Mouse (Mus musculus): Measurements from ENCODE around the gene Tnnc2.

Tnnc2 gene

DNA sequence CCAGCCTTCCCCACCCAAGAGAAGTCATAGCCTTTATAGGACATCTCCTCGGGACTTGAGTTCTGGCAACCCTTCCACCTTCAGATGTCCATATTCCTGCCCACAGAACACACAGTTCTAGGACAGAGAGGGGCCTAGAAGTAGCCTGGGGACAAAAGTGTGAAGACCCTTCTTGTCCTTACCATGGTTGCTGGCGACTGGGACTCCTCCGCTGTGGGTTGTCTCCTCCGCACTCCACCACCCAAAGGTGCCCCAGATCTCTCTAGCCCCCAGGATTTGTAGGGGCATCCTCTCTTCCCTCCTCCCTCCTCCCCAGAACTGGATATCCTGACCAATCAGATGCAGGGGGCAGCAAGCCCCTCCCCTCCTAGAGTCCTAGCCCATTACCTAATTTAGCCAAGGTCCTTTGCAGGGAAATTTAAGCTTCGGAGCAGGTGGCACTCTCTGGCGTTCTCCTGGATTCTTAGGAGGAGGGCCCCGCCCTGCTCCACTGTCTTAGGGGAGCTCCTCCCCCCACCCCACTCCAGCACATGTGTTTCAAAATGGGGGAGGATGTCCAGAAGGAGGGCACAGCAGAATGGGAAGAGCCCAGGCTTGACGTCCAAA, at the start of gene Tnnc2:
Gene Tnnc2 (minus strand): TSS at position 487 of the 606 bp plus-strand sequence.
- no peak for DNase-seq (ENCODE audit: low spot score)

DNA sequence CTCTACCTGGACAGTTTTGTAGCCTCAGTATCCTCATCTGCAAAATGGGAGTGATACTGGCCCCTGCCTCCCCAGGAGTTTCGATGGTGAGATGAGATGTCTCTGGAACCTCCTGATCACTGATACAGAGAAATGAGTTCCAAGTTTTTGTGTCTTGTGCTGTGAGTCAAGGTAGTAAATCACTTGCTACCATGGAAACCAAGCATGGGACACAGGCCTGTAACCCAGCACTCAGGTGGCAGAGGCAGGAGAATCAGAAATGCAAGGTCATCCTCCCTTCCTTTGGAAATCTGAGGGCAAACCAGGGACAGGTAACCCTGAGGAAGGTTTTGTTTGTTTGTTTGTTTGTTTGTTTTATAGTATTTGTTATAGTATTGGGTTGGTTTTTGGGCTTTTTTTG, 49.3 kb upstream of the Tnnc2 start:
- DNase-seq (ENCODE audit: low spot score) = no peak

DNA sequence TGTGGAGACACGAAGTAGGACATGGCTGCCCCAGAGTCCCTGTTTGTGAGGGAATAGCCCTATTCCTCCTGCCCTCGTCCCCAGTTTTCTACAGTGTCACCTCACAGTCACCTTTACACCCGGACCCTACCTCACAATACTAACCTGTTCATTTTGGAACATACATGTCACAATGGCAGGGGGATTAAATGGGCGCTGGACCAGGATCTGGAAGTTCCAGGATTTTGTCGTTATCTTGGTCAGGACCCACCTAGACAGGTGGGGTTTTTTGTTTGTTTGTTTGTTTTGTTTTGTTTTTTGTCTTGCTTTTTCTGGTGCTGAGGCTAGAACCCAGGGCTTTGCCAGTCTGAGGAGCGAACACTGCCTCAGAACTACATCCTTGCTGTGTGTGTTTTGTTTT, 48.7 kb upstream of the Tnnc2 start, which contains the start of gene Spata25:
Gene Spata25 (minus strand): TSS at position 101 of the 400 bp plus-strand sequence.
- DNase-seq (ENCODE audit: low spot score) = no peak

DNA sequence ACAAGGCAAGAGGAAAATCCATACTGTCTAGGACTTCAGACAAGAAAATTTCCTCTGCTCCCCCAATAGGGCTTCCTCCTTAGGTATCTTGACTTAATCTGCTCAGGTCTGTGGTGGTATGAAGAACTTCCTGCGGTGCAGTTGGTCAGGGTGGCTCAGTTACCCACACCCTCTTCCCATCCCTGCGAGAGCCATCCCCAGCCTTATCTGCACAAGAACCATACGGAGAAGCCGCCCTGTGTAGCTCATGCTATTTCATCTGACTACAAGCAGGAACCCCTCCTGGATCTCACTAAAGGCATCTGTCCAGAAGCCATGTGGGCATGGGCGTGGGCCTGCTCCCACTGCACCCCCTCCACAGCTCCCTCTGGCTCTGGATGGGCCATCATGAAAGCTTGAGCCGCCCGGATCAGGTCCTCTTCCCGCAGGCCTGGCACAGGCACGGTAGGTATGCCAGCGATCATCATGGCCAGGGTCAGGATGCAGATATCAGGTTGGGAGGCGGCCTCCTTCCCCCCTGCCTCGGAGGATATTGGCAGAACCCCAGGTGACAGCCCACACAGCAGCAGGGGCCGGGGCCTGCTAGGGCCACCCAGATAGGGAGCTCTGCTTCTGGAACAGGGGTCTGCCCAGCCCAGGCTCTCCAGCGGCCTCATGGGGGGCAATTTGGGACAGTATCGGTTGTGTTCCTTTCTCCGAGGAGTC, 47.5 kb upstream of the Tnnc2 start:
- no peak for DNase-seq (ENCODE audit: low spot score)

DNA sequence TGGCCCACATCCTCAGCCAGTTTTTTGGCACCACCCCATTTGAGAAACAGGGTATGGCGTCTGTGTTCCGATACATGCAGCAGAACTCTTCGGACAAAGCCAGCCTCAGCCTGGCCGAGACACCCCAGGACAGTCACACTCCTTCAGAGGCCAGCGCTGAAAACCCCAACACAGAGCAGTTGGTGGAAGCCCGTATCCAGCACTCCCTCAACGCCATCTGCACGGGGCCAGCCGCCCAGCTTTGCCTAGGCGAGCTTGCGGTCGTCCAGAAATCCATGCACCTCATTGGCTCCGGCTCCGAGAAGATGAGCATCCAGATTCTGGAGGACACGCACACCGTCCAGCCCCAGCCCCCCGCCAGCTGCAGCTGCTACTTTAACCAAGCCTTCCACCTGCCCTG, 45.8 kb upstream of the Tnnc2 start:
- DNase-seq (ENCODE audit: low spot score) = no peak

DNA sequence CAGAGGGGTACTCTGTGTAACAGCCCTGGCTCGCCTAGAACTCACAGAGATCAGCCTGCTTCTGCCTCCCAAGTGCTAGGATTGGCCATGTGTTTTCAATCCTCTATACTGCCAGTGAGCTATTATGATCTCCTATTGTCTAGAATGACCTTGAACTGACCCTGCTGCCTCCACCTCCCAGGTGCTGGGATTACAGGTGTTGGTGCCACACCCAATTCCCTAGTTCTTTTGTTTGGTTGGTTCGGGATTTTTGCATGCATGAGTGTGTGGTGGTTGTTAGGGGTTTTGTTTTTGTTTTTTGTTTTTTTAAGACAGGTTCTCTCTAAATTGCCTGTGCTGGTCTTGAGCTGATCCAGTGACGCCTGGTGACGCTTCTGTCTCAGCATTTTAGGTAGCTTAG, 44.2 kb upstream of the Tnnc2 start:
- no peak for DNase-seq (ENCODE audit: low spot score)

DNA sequence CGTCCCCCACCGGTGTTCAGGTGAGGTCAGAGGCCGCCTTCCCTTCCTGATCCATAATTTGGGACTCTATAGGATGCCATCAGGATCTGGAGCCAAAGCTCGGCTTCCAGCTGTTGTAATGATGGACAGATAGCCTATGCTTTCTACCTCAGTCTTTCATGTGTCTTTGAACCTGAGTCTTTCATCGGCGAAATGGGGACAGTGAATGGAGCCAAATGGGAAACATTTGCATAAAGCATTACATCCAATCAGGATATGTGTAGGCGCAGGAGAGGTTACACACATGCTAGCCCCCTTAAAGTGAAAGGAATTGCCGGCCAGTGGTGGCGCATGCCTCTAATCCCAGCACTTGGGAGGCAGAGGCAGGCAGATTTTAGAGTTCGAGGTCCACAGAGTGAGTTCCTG, 43.4 kb upstream of the Tnnc2 start:
- DNase-seq (ENCODE audit: low spot score) = peak; percentile 65

DNA sequence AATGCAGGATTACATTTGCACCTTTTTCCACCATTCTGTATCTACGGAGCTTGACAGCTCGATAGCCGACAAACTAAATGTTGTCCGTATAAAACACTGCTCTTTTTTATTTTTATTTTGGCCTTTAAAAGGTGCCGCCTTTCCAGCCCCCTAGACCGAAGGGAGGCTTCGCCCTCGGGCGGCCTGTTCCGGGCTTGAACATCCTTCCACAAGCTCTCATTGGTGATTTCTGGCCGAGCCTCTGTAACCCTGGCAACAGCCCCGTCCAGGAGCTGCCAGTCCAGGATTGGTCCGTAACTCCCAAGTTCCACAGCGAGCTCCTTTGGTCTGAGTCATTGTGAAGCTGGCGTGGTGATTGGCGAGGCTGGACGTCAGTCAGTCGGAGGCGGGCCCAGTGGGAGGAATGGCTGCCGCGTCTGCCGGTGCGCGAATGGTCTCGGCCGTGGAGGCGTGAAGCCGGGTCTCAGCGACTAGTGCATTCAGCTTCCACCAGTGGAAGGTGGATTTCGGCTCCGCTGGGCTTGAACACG, 42.9 kb upstream of the Tnnc2 start, which contains the start of gene Zswim1:
Gene Zswim1 (plus strand): TSS at position 51 of the 530 bp plus-strand sequence.
- DNase-seq (ENCODE audit: low spot score) = peak; percentile 100

DNA sequence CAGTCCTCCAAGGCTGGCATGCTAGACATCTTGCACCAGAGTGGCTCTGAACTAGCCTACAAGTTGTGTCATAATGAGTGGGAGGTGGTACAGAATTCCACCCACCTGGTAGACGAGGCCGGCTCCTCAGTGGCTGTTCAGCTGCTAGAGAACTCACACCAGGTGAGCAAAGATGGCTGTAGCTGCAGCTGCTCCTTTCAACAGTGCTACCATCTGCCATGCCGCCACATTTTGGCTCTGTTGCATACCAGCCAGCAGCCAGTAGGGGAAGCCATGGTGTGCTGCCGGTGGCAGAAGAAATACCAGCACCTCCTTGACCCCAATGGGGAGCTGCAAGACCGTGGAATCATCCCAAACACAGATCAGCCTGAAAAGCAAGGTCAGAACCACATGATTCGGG, 41.3 kb upstream of the Tnnc2 start:
- no peak for DNase-seq (ENCODE audit: low spot score)

DNA sequence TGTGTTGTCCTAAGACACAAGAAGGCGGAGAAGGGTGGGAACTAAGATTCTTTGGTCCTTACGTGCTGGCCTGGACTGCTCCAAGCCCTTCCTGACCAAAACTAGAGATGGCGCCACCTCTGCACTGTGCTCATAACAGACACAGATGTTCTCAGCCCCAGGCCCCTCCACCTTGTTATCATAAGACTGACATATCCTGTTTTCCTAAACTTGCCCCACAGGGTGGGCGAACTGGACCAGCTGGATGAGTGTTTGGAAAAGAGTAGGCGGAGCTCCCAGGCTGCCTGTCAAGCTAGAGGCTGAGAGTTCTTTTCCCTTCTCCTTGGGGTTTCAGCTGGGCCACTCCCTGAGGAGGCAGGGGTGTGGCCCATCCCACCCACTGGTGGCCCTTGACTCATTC, 37.9 kb upstream of the Tnnc2 start:
- DNase-seq (ENCODE audit: low spot score) = no peak

DNA sequence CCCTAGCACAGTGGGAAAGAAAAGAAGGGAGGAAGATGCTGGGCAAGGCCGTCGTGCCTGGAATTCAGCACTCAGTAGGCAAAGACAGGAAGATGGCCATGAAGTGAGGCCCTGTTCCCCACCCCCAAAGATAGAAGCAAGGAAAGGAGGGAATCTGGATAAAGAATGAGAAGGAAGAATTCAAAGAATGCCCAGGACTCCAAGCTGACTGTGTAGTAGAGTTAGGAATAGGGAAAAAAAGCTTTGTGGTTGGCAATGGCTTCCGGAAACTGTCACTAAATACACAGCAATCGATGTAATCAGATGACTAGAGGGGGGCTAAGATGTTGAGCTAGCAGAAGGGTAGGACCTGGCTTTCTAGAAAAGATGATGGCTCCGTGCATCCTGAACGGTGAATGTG, 37.4 kb upstream of the Tnnc2 start:
- DNase-seq (ENCODE audit: low spot score) = no peak

DNA sequence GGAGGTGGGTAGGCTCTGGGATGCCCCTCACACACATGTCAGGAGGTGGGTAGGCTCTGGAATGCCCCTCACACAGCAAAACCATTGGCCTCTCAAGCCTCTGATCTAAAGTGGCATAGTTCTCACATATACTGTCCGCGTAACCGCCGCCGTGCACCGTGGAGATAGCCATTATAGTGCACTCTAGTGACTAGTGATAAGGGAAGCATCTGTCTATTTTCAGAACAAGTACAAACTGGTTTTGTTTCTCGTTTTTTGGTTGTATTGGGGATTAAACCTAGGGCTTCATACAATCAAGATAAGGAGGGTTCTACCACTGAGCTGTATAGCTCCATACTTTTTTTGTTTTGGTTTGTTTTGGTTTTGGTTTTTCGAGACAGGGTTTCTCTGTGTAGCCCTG, 36.1 kb upstream of the Tnnc2 start:
- DNase-seq (ENCODE audit: low spot score) = no peak

DNA sequence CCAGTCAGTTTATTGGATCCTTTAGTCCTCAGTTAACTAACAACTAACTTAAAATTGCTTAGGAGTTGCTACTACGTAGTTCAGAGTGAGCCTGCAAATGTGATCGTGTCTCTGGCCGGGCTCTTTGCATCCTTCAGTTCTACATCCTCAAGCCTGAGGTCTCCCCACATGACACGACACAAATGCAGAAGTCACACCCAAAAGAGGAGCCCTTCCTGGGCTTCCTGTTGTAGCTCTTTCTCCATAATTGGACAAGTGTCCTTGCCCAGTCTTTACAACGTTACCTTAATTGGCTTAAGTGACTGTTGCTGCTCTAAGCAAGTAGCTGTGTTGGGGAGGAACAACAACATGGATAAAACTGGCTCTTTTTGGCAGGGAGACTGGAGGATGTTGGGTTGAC, 35.6 kb upstream of the Tnnc2 start:
- no peak for DNase-seq (ENCODE audit: low spot score)

DNA sequence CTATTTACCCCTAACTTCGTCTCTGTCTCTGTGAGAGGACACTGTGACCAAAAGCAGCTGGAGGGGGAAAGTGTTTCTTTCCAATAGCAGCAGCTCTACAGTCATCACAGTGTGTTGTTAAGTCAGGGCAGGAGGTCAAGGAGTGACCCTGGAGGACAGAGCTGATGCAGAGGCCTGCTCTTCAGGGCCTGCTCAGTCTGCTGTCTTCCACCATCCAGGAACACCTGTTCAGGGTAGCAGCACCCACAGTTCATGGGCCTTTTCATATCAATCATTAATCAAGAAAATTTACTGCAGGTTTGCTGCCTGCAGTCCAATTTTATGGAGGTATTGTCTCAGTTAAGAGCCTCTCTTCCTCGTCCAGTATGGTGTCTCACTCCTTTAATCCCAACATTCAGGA, 33.8 kb upstream of the Tnnc2 start:
- no peak for DNase-seq (ENCODE audit: low spot score)

DNA sequence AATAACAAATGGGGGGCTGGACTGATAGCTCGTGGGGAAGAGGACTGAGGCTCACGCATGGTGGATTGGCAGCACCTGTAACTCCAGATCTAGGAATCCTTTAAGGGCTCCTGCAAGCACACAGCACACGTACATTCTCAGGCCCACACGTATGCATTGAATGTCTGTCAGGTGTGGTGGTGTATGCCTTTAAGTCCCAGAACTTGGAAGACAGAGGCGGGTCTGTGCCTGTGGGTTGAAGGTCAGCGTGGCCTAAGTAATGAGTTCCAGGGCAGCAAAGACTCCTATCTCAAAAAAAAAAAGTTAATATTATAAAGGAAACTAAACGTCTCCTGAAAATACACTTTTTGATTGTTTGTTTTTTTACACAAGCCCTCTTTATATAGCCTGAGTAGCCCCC, 26.8 kb upstream of the Tnnc2 start:
- no peak for DNase-seq (ENCODE audit: low spot score)

DNA sequence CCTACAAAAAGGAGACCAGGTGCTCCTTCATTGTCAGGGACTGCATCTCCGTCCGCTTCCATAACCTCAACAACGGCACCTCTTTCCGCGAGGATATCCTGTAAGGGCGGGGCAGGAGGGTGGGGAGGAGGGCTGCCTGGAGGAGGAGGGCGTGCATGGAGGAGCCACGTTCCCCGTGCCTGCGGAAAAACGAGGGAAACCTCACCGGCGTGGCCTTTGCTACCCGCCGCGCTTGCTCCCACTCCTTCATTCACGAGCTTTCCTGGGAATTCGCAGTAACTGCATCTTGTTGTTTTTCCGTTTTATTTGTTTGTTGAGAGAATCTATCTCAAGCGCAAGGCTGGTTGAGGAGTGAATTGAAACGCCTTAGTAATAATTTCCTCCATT, 25.6 kb upstream of the Tnnc2 start:
- DNase-seq (ENCODE audit: low spot score) = no peak

DNA sequence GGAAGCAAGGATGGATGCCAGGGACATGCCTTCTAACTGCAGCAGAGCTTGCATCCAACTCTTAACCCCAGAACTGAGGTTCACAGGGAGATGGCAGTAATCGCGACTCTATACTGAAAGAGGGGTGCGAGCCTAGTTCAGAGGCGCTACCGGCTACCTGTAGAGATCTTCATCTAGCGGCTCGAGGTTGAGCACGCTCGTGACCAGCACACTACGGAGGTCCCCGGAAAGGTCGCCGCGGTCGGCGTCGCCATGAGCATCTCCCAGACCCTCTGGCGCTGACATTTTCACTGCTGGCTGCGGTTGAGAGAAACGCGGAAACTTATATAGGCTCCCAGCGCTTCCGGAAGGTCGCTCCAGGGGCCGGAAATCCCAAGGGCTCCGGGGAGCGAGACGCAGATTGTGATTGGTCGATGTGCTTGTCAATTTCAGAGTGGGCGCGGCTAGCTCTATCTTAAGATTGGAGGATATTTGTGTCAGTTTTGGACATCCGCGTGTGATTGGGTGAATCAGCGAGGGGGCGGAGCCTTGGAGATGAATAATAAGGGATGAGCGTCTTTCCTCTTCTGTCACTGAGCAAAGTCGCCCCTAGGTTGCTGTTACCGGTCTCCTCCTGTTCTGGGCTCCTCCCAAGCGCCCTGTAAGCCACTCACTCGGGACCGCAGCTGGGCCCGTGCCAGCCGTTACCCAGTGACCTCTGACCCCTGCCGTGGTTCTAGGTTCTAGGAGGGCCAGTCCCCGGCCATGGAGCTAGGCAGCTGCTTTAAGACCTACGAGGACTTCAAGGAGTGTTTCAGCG, 25.0 kb upstream of the Tnnc2 start, which contains the start of the genes Acot8 and Zswim3:
Gene Acot8 (minus strand): TSS at position 350 of the 799 bp plus-strand sequence.
Gene Zswim3 (plus strand): TSS at position 566 of the 799 bp plus-strand sequence.
- peak; percentile 100 for DNase-seq (ENCODE audit: low spot score)

DNA sequence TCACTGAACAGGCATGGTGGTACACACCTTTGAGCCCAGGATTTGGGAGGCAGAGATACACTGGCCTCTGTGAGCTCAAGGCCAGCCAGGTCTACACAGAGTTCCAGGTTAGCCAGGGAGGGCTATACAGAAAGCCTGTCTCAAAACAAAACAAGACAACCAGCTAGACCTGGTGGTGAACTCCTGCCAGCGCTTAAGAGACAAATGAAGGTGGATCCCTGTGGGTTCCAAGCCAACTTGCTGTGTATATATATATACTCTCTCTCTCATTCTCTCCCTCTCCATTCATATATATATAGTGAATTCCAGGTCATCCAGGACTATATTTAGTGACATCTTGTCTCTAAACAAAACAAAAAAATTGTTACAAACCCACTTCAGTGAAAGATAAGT, 24.1 kb upstream of the Tnnc2 start:
- no peak for DNase-seq (ENCODE audit: low spot score)

DNA sequence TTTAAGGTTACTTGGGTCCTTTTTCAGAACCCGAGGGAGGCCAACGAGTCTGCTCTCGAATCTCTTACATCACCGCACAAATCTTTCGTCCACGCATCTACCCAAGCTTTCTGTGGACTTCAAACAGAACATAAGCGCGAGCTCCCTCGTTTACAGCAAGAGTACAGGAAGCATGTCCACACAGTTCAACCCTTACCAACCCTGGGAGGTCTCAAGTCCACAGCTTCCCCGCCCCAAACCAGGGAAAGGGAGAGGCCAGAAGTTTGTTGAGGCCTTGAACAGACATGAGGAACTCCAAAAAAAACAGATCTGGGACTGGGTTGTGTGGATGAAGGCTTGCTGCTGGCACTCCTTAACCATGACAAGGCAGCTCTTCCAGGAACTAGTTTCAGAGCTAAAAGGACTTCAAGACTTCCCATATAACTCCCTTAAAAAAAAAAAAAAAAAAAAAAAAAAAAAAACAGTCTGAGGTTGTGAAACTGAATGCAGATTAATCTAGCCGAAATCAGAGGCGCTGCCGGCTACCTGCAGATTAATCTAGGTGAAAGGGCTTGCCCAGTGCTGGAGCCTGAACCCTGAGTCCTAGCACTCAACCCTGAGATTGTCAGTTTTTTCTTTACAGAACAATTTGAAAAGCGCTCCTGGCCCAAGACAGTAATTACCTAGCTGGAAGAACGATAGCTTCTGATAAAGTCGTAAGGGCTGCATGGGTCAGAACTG, 23.6 kb upstream of the Tnnc2 start:
- no peak for DNase-seq (ENCODE audit: low spot score)

DNA sequence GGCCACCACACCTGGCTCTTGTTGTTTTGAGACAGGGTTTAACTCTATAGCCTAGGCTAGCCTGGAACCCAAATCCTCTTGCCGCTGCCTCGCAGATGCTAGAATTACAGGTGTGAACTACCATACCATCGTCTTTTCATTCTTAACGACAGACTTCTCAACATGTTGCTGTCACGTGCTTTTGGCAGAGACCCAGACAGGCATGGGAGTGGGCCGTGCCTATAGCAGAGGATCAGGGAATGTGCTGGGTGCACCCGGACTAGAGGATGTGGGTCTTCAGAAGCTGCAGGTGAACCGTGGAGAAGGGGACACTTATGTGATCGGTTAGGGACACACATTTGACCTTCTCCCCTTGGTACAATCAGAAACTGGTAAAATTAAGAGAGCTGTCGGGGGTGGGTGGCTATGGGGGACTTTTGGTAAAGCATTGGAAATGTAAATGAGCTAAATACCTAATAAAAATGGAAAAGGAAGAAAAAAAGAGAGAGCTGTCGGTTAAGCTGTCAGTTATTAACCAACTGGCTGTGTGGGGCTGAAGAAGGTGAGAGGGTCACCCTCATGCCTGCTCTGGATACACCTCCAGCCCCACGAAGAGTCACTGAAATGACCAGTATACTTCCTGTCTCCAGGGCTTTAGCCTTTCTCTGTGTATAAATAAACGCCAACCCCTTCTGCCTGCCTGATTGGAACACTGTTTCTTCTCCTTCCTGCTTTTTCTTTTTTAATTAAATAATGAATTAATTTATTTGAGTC, 20.7 kb upstream of the Tnnc2 start:
- DNase-seq (ENCODE audit: low spot score) = no peak

DNA sequence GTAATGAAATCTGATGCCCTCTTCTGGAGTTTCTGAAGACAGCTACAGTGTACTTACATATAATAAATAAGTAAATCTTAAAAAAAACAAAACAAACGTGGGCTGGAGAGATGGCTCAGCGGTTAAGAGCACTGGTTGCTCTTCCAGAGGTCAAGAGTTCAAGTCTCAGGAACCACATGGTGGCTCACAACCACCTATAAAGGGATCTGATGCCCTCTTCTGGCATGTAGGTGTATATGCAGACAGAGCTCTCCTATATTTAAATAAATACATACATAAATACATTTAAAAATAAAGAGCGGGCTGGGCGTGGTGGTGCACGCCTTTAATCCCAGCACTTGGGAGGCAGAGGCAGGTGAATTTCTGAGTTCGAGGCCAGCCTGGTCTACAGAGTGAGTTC, 18.8 kb upstream of the Tnnc2 start:
- DNase-seq (ENCODE audit: low spot score) = peak; percentile 38
